Mouse (Mus musculus) limb, embryonic 10.5 days (tissue): ENCODE measurements around the gene Cd302. TPM values are rescaled to one million over a fixed set of nuclear protein-coding genes. Genes with fewer than 3 reads are reported as not detected.

Source experiments
- DNase-seq: peaks from one replicate; pipeline ENCODE4 v3.0.0-alpha.2; 2017; ENCODE audit warnings: low spot score
- H3K27ac ChIP-seq: fragments of 300-500 bp; sonication (generic); 2 replicates; pipeline ENCODE4 v1.5.1; 2016; ENCODE audit warnings: mild to moderate bottlenecking
- H3K27me3 ChIP-seq: fragments of 300-500 bp; sonication (generic); 2 replicates; pipeline ENCODE4 v1.6.1; 2016; ENCODE audit warnings: low read depth, mild to moderate bottlenecking; ENCODE audit not compliant: poor library complexity, severe bottlenecking
- H3K36me3 ChIP-seq: fragments of 300-500 bp; sonication (generic); 2 replicates; pipeline ENCODE4 v1.6.1; 2016; ENCODE audit warnings: mild to moderate bottlenecking, moderate library complexity
- H3K4me1 ChIP-seq: fragments of 300-500 bp; sonication (generic); 2 replicates; pipeline ENCODE4 v1.6.1; 2016
- H3K4me3 ChIP-seq: fragments of 300-500 bp; sonication (generic); 2 replicates; pipeline ENCODE4 v1.5.1; 2016; ENCODE audit warnings: mild to moderate bottlenecking, moderate library complexity
- H3K9me3 ChIP-seq: fragments of 300-500 bp; sonication (generic); replicated peaks from 2 replicates; pipeline ENCODE4 v1.6.1; 2016; ENCODE audit warnings: mild to moderate bottlenecking
- WGBS: fragments of 180-500 bp; shearing (Covaris S2); methylation state at CpG from one replicate; pipeline ENCODE4 v1.1.7; 2016; 5-methylcytosine and 5-hydroxymethylcytosine counted together
- polyA plus RNA-seq: library from polyadenylated mRNA; unstranded; fragments of >200 nt; fragmentation: Nextera tagmentation; extraction: Ambion mirVana; gene quantifications from 2 replicates; pipeline ENCODE4 v1.2.1, GENCODE M21; 2016

The Cd302 gene
- polyA plus RNA-seq, 1 experiment from 2014 or later = 22.3 TPM

DNA sequence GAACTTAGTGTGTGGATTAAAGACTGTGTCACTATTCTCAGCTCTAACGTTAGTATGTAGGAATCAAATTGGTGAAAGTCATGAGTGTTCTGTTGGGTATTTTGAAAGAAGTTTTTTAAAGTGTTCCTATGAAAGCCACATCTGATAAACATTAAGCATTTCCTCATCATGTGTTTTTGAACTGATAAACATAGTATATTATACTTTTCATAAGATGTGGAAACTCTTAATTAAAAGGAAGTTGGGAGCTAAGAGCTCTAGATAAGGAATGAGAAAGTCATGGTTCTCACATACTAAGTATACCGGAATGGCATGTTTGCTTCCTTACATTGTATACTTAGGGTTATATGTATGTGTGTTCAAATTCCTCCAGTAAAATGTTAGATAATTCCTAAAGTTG lies 53.9 kb downstream of the Cd302 start:
- 96% methylated on average over 2 of the region's 2 CpGs for WGBS
- Histone ChIP-seq H3K36me3 (peaks cover 75% of the 10 kb centered on the region), H3K9me3 (no peaks in the 10 kb centered on the region), H3K4me3 (no peak overlapping the region), H3K27ac (no peak overlapping the region), H3K4me1 (no peaks in the 10 kb centered on the region), H3K27me3 (no peaks in the 10 kb centered on the region)
- no peak for DNase-seq

- Histone ChIP-seq H3K36me3 (peaks cover 56% of the 10 kb centered on the region), H3K27ac (no peak overlapping the region)
Measured at GRCm38 (mm10) chr2:60228470-60228869, 55.8 kb downstream of the Cd302 start.

GRCm38 (mm10) chr2:60223489-60223888 lies 60.8 kb downstream of the Cd302 start:
- Histone ChIP-seq H3K27ac (no peak overlapping the region), H3K9me3 (no peaks in the 10 kb centered on the region), H3K4me1 (no peaks in the 10 kb centered on the region), H3K36me3 (peaks cover 36% of the 10 kb centered on the region), H3K4me3 (no peak overlapping the region), H3K27me3 (no peaks in the 10 kb centered on the region)
- no peak for DNase-seq
- 92% methylated on average over 1 of the region's 1 CpGs for WGBS

More at GRCm38 (mm10) chr2:60228470-60228869, 55.8 kb downstream of the Cd302 start:
- no peaks in the 10 kb centered on the region for H3K27me3 ChIP-seq
- no peaks in the 10 kb centered on the region for H3K9me3 ChIP-seq
- no peak overlapping the region for H3K4me3 ChIP-seq
- DNase-seq = no peak
- H3K4me1 ChIP-seq = no peaks in the 10 kb centered on the region
- WGBS = 93% methylated on average over 1 of the region's 1 CpGs

- Histone ChIP-seq H3K27me3 (no peaks in the 10 kb centered on the region), H3K27ac (no peak overlapping the region), H3K9me3 (no peaks in the 10 kb centered on the region), H3K4me3 (no peak overlapping the region), H3K4me1 (no peaks in the 10 kb centered on the region), H3K36me3 (peaks cover 44% of the 10 kb centered on the region)
- DNase-seq = no peak
- WGBS = 95% methylated on average over 2 of the region's 2 CpGs
Measured at GRCm38 (mm10) chr2:60221954-60222353, 62.3 kb downstream of the Cd302 start.

DNA sequence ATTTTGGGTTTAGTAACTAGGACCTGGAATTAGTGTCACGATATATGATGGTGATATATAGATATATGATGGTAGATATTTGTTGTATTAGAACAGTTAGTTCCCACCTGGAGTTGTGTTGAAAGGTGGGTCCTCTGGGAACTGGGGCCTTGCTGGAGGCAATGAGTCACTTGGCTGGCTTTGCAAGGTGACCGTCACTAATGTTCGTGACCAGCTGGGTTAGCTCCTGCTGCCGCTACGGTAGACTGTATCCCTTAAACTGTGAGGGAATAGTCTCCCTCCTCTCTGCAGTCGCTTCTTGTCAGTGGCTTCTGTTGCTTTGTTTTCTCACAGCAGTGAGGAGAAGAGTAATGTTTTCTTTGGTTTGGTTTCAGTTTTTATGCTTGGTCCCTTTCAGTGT lies 63.1 kb downstream of the Cd302 start:
- H3K4me1 ChIP-seq = no peaks in the 10 kb centered on the region
- no peak overlapping the region for H3K27ac ChIP-seq
- no peak for DNase-seq
- no peak overlapping the region for H3K4me3 ChIP-seq
- WGBS = 70% methylated on average over 6 of the region's 6 CpGs
- no peaks in the 10 kb centered on the region for H3K27me3 ChIP-seq
- H3K9me3 ChIP-seq = no peaks in the 10 kb centered on the region
- peaks cover 50% of the 10 kb centered on the region for H3K36me3 ChIP-seq

GRCm38 (mm10) chr2:60217620-60218019 lies 66.7 kb downstream of the Cd302 start:
- no peak for DNase-seq
- Histone ChIP-seq H3K4me1 (no peaks in the 10 kb centered on the region), H3K9me3 (no peaks in the 10 kb centered on the region), H3K4me3 (no peak overlapping the region), H3K27ac (no peak overlapping the region), H3K36me3 (peaks cover 69% of the 10 kb centered on the region), H3K27me3 (no peaks in the 10 kb centered on the region)
- 91% methylated on average over 6 of the region's 6 CpGs for WGBS

DNA sequence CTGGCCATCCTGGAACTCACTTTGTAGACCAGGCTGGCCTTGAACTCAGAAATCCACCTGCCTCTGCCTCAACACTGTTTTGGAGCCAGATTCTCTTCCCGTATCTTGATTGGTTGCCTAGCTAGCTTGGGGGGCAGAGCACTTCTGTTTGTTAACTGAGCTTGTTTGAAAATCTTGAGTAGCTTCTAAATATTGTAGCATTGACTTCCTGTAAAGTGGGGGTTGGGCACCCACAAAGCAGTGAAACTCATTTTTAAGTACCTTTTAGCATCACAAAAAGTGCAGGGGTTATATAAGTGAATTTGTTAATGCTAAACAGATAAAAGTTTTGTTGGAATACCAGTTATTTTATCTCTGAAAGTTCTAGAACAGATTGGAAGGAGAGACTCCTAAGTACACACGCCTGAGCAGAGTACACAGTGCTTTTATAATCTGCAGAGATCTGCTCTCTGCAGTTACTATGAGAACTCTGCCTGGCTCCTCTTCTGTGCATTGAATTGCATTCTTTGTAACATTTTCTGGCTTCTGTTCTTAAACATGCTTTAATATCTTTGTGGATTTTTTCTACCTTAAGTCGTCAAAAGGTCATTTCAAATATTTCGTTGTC lies 67.6 kb downstream of the Cd302 start:
- Histone ChIP-seq H3K27ac (no peak overlapping the region), H3K27me3 (no peaks in the 10 kb centered on the region), H3K9me3 (no peaks in the 10 kb centered on the region), H3K4me3 (no peak overlapping the region), H3K36me3 (peaks cover 77% of the 10 kb centered on the region), H3K4me1 (peaks cover 4% of the 10 kb centered on the region)
- DNase-seq = no peak
- 96% methylated on average over 4 of the region's 4 CpGs for WGBS

- H3K27ac ChIP-seq = no peak overlapping the region
- no peak overlapping the region for H3K4me3 ChIP-seq
- H3K36me3 ChIP-seq = peaks cover 67% of the 10 kb centered on the region
- 92% methylated on average over 2 of the region's 2 CpGs for WGBS
- H3K9me3 ChIP-seq = no peaks in the 10 kb centered on the region
- peaks cover 14% of the 10 kb centered on the region for H3K4me1 ChIP-seq
- H3K27me3 ChIP-seq = no peaks in the 10 kb centered on the region
- no peak for DNase-seq
Measured at GRCm38 (mm10) chr2:60214683-60215082, 69.6 kb downstream of the Cd302 start.

DNA sequence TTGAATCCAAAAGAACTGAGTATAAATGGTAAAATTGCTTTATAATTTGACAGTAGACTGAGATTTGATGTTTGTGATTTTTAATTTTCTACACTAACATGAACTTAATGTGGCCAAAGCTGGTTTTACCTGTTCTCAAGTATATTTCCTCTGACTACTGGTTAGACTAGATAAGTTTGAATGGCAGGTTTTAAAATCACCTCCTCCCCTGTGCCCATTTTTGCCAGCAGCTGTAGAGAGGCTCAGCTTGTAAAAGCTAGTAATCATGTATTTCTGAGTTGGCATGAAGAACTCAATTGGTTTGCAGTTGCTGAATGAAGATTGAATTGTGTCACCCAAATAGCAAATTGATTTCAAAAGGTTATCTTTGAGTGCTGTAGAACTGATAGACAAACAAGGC lies 71.8 kb downstream of the Cd302 start:
- no peaks in the 10 kb centered on the region for H3K27me3 ChIP-seq
- H3K4me3 ChIP-seq = no peak overlapping the region
- no peak overlapping the region for H3K27ac ChIP-seq
- no peaks in the 10 kb centered on the region for H3K9me3 ChIP-seq
- no peak for DNase-seq
- H3K4me1 ChIP-seq = peaks cover 23% of the 10 kb centered on the region
- H3K36me3 ChIP-seq = peaks cover 49% of the 10 kb centered on the region

DNA sequence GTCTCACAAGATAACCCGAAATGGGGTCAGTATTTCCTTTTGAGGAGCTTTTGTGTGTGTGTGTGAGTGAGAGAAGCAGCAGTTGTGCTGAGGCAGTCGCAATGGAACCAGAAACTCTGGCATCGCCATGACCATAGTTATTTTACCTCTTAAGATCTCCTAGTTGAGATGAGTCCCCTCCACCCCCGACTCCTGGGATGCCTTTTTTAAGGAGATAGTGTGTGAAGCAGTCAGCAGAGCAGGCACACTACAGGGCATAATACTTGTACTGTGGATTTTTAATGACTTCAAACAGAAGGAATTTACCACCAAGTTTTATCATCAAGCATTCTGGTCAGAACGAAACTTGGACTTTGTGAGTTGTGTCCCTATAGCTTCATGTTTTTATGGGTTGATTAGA lies 73.5 kb downstream of the Cd302 start:
- Histone ChIP-seq H3K9me3 (no peaks in the 10 kb centered on the region), H3K4me3 (peak overlapping the region; percentile 99), H3K27me3 (no peaks in the 10 kb centered on the region), H3K4me1 (peaks cover 23% of the 10 kb centered on the region), H3K36me3 (peaks cover 42% of the 10 kb centered on the region), H3K27ac (peak overlapping the region; percentile 99)
- DNase-seq = no peak
- WGBS = 34% methylated on average over 5 of the region's 5 CpGs

DNA sequence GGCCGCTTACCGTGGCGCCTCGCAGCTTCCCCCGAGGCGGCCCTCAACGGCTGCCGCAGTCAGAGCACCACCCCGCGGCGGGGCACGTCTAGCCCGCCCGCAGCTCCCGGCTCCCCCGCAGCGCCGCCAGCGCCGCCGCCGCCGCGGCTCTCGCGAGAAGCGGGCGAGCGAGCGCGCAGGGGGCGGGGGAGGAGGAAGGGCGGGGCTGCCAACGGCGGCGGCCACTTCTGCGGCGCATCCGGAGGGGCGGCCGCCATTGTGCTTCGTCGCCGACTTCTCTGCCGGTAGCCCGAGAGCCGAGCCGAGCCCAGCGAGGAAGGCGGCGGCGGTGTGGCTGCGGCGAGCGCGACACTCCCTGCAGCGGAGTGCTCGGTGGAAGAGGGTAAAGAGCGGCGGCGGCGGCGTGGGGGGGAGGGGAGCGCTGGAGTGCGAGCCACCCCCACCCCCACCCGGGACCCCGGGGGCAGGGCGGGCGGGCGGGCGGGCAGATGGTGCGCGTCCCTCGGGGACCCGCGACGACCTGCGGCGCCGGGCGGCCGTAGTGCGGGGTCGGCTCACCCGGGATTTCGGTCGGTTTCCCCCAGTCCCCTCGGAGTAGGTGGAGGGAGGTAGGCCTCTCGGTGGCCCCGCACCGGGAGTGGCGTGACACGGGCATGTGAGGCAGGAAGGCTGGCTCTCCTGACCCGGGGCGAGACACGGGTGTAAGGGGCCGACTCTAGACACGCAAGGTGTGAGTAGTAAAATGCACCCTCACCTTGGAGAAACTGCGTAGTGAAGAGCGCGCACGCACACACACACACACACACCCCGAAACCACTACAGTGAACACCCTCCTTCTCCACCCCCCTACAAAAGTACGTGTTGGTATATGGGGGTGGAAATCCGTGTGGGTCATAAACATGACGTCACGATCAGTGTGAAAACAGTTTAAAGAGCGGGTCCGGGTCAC lies 74.3 kb downstream of the Cd302 start, which contains the start of the genes Baz2b and March7:
Gene Baz2b (minus strand): TSS at position 137 of the 949 bp plus-strand sequence.
Gene March7 (plus strand): TSS at position 185 of the 949 bp plus-strand sequence.
- Histone ChIP-seq H3K36me3 (peaks cover 44% of the 10 kb centered on the region), H3K4me3 (peak within 1 kb of the TSS; percentile 99), H3K9me3 (no peaks in the 10 kb centered on the region), H3K4me1 (peaks cover 23% of the 10 kb centered on the region), H3K27ac (peak within 1 kb of the TSS; percentile 99), H3K27me3 (no peaks in the 10 kb centered on the region)
- peak; percentile 91 for DNase-seq
- WGBS = 2% methylated on average over 98 of the region's 109 CpGs

DNA sequence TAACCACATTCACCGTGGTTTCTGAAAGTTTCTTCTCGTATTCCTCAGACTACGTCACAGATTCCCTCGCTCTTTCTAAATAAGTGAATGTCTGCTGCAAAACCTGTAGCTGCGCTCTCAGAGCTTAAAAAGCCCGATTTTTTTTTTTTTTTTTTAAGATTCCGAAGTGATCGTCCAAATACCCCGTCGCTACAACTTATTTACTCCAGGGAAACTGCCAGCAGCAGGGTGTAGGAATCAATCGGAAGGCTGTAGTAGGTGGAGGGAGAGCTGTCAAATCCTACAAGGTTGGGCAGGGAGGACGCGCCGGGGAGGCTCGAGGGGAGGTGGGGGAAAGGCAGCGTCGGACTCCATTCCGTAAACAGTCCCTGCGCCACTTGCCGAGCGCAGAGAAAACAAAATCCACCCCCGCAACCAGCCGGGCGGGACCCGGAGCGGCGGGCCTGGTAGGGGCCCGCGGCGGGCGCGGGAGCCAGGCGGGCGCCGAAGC lies 75.1 kb downstream of the Cd302 start:
- no peaks in the 10 kb centered on the region for H3K9me3 ChIP-seq
- under 1% methylated on average over 35 of the region's 35 CpGs for whole genome bisulfite sequencing

DNA sequence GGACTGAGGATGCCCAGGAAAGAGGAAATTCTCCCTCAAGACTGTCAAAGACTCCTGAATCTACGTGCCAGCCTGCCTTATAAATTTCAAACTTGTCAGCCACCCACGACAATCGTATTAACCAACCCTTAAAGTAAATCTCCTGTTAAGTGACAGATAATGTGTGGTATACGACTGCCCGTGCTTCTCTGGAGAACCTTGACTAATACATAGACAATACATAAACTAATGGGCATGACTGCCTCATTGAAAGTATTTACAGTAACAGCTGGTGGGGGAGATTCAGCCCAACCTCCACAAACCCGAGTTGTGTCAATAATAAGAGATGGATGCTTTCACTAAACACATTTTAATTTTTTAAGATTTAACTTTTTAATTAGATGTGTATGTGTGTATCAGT lies 78.5 kb downstream of the Cd302 start:
- H3K36me3 ChIP-seq = peaks cover 17% of the 10 kb centered on the region; the same call in 1 of the 2 replicates
- no peak for DNase-seq
- WGBS = 79% methylated on average over 6 of the region's 6 CpGs

More for the DNA sequence above, 75.1 kb downstream of the Cd302 start:
- no peaks in the 10 kb centered on the region for H3K27me3 ChIP-seq
- peak overlapping the region; percentile 99 for H3K4me3 ChIP-seq
- peak overlapping the region; percentile 99 for H3K27ac ChIP-seq
- peaks cover 41% of the 10 kb centered on the region for H3K36me3 ChIP-seq
- peak; percentile 71 for DNase-seq
- H3K4me1 ChIP-seq = peaks cover 23% of the 10 kb centered on the region

More for the DNA sequence above, 78.5 kb downstream of the Cd302 start:
- Histone ChIP-seq H3K27ac (no peak overlapping the region), H3K27me3 (no peaks in the 10 kb centered on the region), H3K4me3 (no peak overlapping the region), H3K4me1 (peaks cover 11% of the 10 kb centered on the region), H3K9me3 (no peaks in the 10 kb centered on the region)
